27 mouse cellular contexts compared by ENCODE assay signal in genomic region chr9:41961274-41961673, GRCm38 (mm10).
DNase-seq lines count a peak whose midpoint lies in the region; ATAC-seq and TF ChIP-seq lines count a peak whose summit lies in the region.
"Had no signal": no experiment of that assay in that cellular context is flagged by ENCODE, and none has a peak within 500 bp of the region (broad histone marks: within the 10 kb centered on the region; RNA-seq: fewer than 3 reads in every experiment).

No protein-coding gene starts in this region.

- 77% methylated on average over 10 of the region's 10 CpGs for WGBS in embryonic facial prominence, embryonic 12.5 days
- WGBS in embryonic facial prominence, embryonic 10.5 days = 79% methylated on average over 10 of the region's 10 CpGs
- 24% methylated on average over 10 of the region's 10 CpGs for WGBS in forebrain, embryonic 14.5 days
- 29% methylated on average over 10 of the region's 10 CpGs for WGBS in forebrain, postnatal 0 days
- WGBS in embryonic facial prominence, embryonic 14.5 days = 61% methylated on average over 10 of the region's 10 CpGs

- ATAC-seq in embryonic facial prominence, embryonic 12.5 days (ENCODE audit: insufficient number of reproducible peaks, insufficient read depth, low FRiP score, low TSS enrichment) = no peak
- ATAC-seq in forebrain, embryonic 14.5 days = peak; percentile 52; the same call in 1 of the 2 replicates
- ATAC-seq in forebrain, postnatal 0 days = no peak
- peak; percentile 48; the same call in 1 of the 2 replicates for ATAC-seq in embryonic facial prominence, embryonic 14.5 days (ENCODE audit: low read depth)
- ATAC-seq in CD4-positive, CD25-positive, alpha-beta regulatory T cell, adult 4 months = no peak
- ATAC-seq: hindbrain, postnatal 0 days; inflammation-experienced regulatory T-cells, adult 6 months; intestine, embryonic 16.5 days; Patski had no signal

- H3K4me3 ChIP-seq in embryonic facial prominence, embryonic 12.5 days = no peak overlapping the region
- H3K4me3 ChIP-seq in embryonic facial prominence, embryonic 10.5 days = no peak overlapping the region
- H3K4me3 ChIP-seq in forebrain, embryonic 14.5 days (ENCODE audit: low read depth, low read length) = no peak overlapping the region
- no peak overlapping the region for H3K4me3 ChIP-seq in forebrain, postnatal 0 days (ENCODE audit: low read depth, low read length)
- H3K4me3 ChIP-seq in embryonic facial prominence, embryonic 14.5 days (ENCODE audit: low read depth, low read length) = no peak overlapping the region
- H3K4me3 ChIP-seq: heart, adult 2 months; heart, embryonic 10.5 days; heart, embryonic 13.5 days had no signal

- 0 out of 2 replicates have a peak overlapping the region, but pooled peaks have one; percentile 9 for H3K27ac ChIP-seq in embryonic facial prominence, embryonic 12.5 days
- H3K27ac ChIP-seq in embryonic facial prominence, embryonic 10.5 days (replicated peaks) = no peak overlapping the region
- H3K27ac ChIP-seq in forebrain, embryonic 14.5 days (ENCODE audit: low read depth, low read length) = no peak overlapping the region
- no peak overlapping the region for H3K27ac ChIP-seq in forebrain, postnatal 0 days (ENCODE audit: low read depth, low read length)
- peak overlapping the region; percentile 41 for H3K27ac ChIP-seq in embryonic facial prominence, embryonic 14.5 days (replicated peaks; ENCODE audit: low read depth, low read length)
- H3K27ac ChIP-seq: heart, adult 2 months; heart, embryonic 10.5 days; heart, embryonic 13.5 days; hindbrain, embryonic 14.5 days; hindbrain, postnatal 0 days had no signal

- H3K4me1 ChIP-seq in embryonic facial prominence, embryonic 12.5 days = peaks cover 6% of the 10 kb centered on the region; the same call in 1 of the 2 replicates
- H3K4me1 ChIP-seq in embryonic facial prominence, embryonic 10.5 days = 0 out of 2 replicates have a peak, but pooled peaks cover 7% of the 10 kb centered on the region
- H3K4me1 ChIP-seq in forebrain, embryonic 14.5 days (ENCODE audit: control insufficient read depth, insufficient read depth, low read length) = peaks cover 7% of the 10 kb centered on the region; the same call in 1 of the 2 replicates
- H3K4me1 ChIP-seq in forebrain, postnatal 0 days (ENCODE audit: insufficient read depth) = no peaks in the 10 kb centered on the region
- H3K4me1 ChIP-seq in embryonic facial prominence, embryonic 14.5 days (ENCODE audit: control insufficient read depth, insufficient read depth, low read length) = peaks cover 5% of the 10 kb centered on the region

- no peaks in the 10 kb centered on the region for H3K27me3 ChIP-seq in embryonic facial prominence, embryonic 12.5 days
- no peaks in the 10 kb centered on the region for H3K27me3 ChIP-seq in embryonic facial prominence, embryonic 10.5 days (replicated peaks; ENCODE audit: low read depth, poor library complexity, severe bottlenecking)
- no peaks in the 10 kb centered on the region for H3K27me3 ChIP-seq in forebrain, embryonic 14.5 days (replicated peaks; ENCODE audit: control insufficient read depth, insufficient read depth, low read length)
- no peaks in the 10 kb centered on the region for H3K27me3 ChIP-seq in forebrain, postnatal 0 days (ENCODE audit: insufficient read depth, low read length)
- no peaks in the 10 kb centered on the region for H3K27me3 ChIP-seq in embryonic facial prominence, embryonic 14.5 days (replicated peaks; ENCODE audit: control insufficient read depth, insufficient read depth, low read length)
- H3K27me3 ChIP-seq: CH12.LX; heart, embryonic 13.5 days; Patski had no signal

- no peak for TF ChIP-seq CTCF in forebrain, postnatal 0 days (IDR thresholded peaks at IDR 0.05; ENCODE audit: low read depth)

- DNase-seq in embryonic facial prominence, embryonic 10.5 days (ENCODE audit: low spot score) = no peak
- peak; percentile 61 for DNase-seq in forebrain, embryonic 14.5 days (ENCODE audit: low spot score)
- DNase-seq in forebrain, postnatal 0 days = no peak
- peak; percentile 58 for DNase-seq in embryonic facial prominence, embryonic 14.5 days (ENCODE audit: low spot score)
- DNase-seq: adrenal gland, postnatal 10 days; adrenal gland, postnatal 36 days; cerebellum, adult 11 months; cerebellum, adult 2 months; cerebellum, adult 9-11 months; cerebellum, postnatal 25 days; gastrocnemius, postnatal 25 days; heart, adult 2 months; heart, postnatal 14 days; heart, postnatal 4 days; kidney, adult 18-20 months; kidney, adult 9 months had no signal

- no peak overlapping the region for H3K9ac ChIP-seq in embryonic facial prominence, embryonic 12.5 days
- no peak overlapping the region for H3K9ac ChIP-seq in forebrain, embryonic 14.5 days (ENCODE audit: low read length)
- no peak overlapping the region for H3K9ac ChIP-seq in forebrain, postnatal 0 days
- no peak overlapping the region for H3K9ac ChIP-seq in embryonic facial prominence, embryonic 14.5 days (ENCODE audit: low read depth, low read length)
- H3K9ac ChIP-seq: heart, embryonic 13.5 days; hindbrain, embryonic 14.5 days had no signal

- H3K9me3 ChIP-seq in embryonic facial prominence, embryonic 12.5 days = no peaks in the 10 kb centered on the region
- no peaks in the 10 kb centered on the region for H3K9me3 ChIP-seq in embryonic facial prominence, embryonic 10.5 days
- no peaks in the 10 kb centered on the region for H3K9me3 ChIP-seq in forebrain, embryonic 14.5 days (replicated peaks; ENCODE audit: control insufficient read depth, low read length)
- no peaks in the 10 kb centered on the region for H3K9me3 ChIP-seq in forebrain, postnatal 0 days (ENCODE audit: low read length)
- no peaks in the 10 kb centered on the region for H3K9me3 ChIP-seq in embryonic facial prominence, embryonic 14.5 days (ENCODE audit: control insufficient read depth, low read length)
- H3K9me3 ChIP-seq: heart, embryonic 10.5 days; heart, embryonic 13.5 days had no signal

- no peak overlapping the region for H3K4me2 ChIP-seq in embryonic facial prominence, embryonic 12.5 days (replicated peaks)
- H3K4me2 ChIP-seq in forebrain, embryonic 14.5 days (ENCODE audit: low read length) = no peak overlapping the region
- no peak overlapping the region for H3K4me2 ChIP-seq in forebrain, postnatal 0 days (ENCODE audit: low read depth)
- no peak overlapping the region for H3K4me2 ChIP-seq in embryonic facial prominence, embryonic 14.5 days (ENCODE audit: low read depth, low read length)
- H3K4me2 ChIP-seq: heart, embryonic 13.5 days; hindbrain, embryonic 14.5 days had no signal

- no peaks in the 10 kb centered on the region for H3K36me3 ChIP-seq in embryonic facial prominence, embryonic 12.5 days
- H3K36me3 ChIP-seq in embryonic facial prominence, embryonic 10.5 days (replicated peaks) = 0 out of 2 replicates have a peak, but pooled peaks cover 3% of the 10 kb centered on the region
- H3K36me3 ChIP-seq in forebrain, embryonic 14.5 days (ENCODE audit: control insufficient read depth, insufficient read depth, low read length) = 0 out of 2 replicates have a peak, but pooled peaks cover 4% of the 10 kb centered on the region
- no peaks in the 10 kb centered on the region for H3K36me3 ChIP-seq in forebrain, postnatal 0 days (ENCODE audit: insufficient read depth)
- H3K36me3 ChIP-seq in embryonic facial prominence, embryonic 14.5 days (ENCODE audit: control insufficient read depth, insufficient read depth, low read length) = no peaks in the 10 kb centered on the region
- H3K36me3 ChIP-seq: G1E; heart, embryonic 13.5 days had no signal

Comparison
In these comparisons a context has a peak if more than half of its experiments do, and no peak if none do; other contexts are left out.
1. ATAC-seq: peak in forebrain, embryonic 14.5 days (single experiment) and embryonic facial prominence, embryonic 14.5 days (single experiment); none in embryonic facial prominence, embryonic 12.5 days (single experiment), forebrain, postnatal 0 days (single experiment) and CD4-positive, CD25-positive, alpha-beta regulatory T cell, adult 4 months (single experiment).
2. H3K27ac ChIP-seq: peak in embryonic facial prominence, embryonic 12.5 days (single experiment) and embryonic facial prominence, embryonic 14.5 days (single experiment); none in embryonic facial prominence, embryonic 10.5 days (single experiment), forebrain, embryonic 14.5 days (single experiment) and forebrain, postnatal 0 days (single experiment).
3. DNase-seq: peak in forebrain, embryonic 14.5 days (single experiment) and embryonic facial prominence, embryonic 14.5 days (single experiment); none in embryonic facial prominence, embryonic 10.5 days (single experiment) and forebrain, postnatal 0 days (single experiment).